Mouse (Mus musculus) bone marrow macrophage, adult 2 months (primary cell): ENCODE data around the gene Nelfe. TPM values are rescaled to one million over a fixed set of nuclear protein-coding genes. Genes with fewer than 3 reads are reported as not detected.
"Not testable (repeated sequence)": the region's sequence is repeated elsewhere in the genome, so short reads cannot be mapped to it uniquely, and the experiment has no call there.

ENCODE experiments used
- H3K27ac ChIP-seq: 2 replicates; pipeline ENCODE4 v1.5.1; 2012; ENCODE audit warnings: low read depth, low read length; ENCODE audit not compliant: insufficient read depth
- H3K4me1 ChIP-seq: 2 replicates; pipeline ENCODE4 v1.6.1; 2012; ENCODE audit warnings: low read length; ENCODE audit not compliant: control insufficient read depth, insufficient read depth
- H3K4me3 ChIP-seq: 2 replicates; pipeline ENCODE4 v1.5.1; 2012; ENCODE audit warnings: mild to moderate bottlenecking, low read length, moderate library complexity; ENCODE audit not compliant: insufficient read depth
- CTCF ChIP-seq: IDR thresholded peaks from 2 replicates; pipeline ENCODE4 v1.5.1; 2012; ENCODE audit warnings: low read depth, mild to moderate bottlenecking, low read length, moderate library complexity
- POLR2A ChIP-seq: IDR thresholded peaks from 2 replicates; pipeline ENCODE4 v1.6.1; 2012; ENCODE audit warnings: mild to moderate bottlenecking, low read depth, low read length, borderline replicate concordance
- polyA plus RNA-seq: library from polyadenylated mRNA; stranded (reverse); fragments of >200 nt; gene quantifications from 2 replicates; pipeline ENCODE4 v1.2.4, GENCODE M21; 2012; ENCODE audit not compliant: missing spikeins, insufficient read depth, insufficient read length

Gene Nelfe
- polyA plus RNA-seq, 1 experiment, result 48.9 TPM

DNA sequence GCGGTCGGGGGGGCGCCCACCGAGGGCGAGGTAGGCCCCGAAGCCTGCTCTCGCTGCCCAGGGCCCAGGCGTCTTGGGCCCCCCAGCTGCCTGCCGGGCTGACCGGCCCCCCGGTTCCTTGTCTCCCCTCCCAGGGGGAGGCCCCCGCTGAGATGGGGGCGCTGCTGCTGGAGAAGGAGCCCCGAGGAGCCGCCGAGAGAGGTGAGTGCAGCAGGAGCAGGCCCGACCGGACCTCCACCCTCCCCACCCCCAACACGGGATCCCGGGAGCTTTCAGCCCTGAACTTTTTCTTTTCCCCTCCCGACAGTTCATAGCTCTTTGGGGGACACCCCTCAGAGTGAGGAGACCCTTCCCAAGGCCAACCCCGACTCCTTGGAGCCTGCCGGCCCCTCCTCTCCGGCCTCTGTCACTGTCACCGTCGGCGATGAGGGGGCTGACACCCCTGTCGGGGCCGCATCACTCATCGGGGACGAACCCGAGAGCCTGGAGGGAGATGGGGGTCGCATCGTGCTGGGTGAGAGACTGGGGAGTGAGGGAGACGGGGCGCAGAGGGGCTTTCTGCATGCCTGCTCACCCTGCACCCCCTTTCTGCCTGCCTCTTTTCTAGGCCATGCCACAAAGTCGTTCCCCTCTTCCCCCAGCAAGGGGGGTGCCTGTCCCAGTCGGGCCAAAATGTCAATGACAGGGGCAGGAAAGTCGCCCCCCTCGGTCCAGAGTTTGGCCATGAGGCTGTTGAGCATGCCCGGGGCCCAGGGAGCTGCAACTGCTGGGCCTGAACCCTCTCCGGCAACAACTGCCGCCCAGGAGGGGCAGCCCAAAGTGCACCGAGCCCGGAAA is 49.1 kb downstream of the Nelfe start:
- Histone ChIP-seq H3K4me1 (peaks cover 11% of the 10 kb centered on the region), H3K27ac (peak overlapping the region; percentile 86), H3K4me3 (peak overlapping the region; percentile 87)
- no peak for TF ChIP-seq POLR2A
- no peak for TF ChIP-seq CTCF

DNA sequence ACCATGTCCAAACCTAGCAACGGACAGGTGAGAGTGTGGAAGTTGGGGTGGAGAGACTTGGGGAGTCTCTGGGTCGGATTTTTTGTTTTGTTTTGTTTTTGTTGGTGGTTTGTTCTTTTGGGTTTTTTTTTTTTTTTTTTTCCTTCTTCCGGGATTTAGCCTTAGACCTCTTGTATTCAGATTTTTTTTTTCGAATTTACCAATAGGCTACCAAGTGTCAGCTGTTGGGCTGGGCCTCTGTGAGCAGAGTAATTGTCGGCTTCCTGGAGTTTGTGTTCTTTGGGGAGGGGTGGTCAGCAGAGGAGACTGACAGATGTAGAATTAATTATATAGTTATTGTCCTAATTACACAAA is 49.7 kb downstream of the Nelfe start:
- H3K27ac ChIP-seq, result peak overlapping the region; percentile 86
- H3K4me1 ChIP-seq, result peaks cover 11% of the 10 kb centered on the region
- TF ChIP-seq CTCF (no peak), POLR2A (no peak)
- H3K4me3 ChIP-seq, result peak overlapping the region; percentile 87

DNA sequence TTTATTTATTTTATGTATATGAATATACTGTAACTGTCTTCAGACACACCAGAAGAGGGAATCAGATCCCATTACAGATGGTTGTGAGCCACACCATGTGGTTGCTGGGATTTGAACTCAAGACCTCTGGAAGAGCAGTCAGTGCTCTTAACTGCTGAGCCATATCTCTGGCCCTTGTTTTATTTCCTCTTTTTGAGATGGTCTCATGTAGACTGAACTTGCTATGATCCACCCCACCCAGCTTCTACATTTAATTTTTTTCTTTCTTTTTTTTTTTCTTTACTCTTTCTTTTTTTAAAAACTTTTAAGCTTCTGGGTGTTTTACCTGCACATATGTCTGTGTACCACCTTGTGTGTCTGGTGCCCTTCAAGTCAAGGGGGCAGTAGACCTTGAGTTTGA is 50.6 kb downstream of the Nelfe start:
- H3K4me3 ChIP-seq, H3K27ac ChIP-seq: not testable (repeated sequence)
- peaks cover 11% of the 10 kb centered on the region for H3K4me1 ChIP-seq

DNA sequence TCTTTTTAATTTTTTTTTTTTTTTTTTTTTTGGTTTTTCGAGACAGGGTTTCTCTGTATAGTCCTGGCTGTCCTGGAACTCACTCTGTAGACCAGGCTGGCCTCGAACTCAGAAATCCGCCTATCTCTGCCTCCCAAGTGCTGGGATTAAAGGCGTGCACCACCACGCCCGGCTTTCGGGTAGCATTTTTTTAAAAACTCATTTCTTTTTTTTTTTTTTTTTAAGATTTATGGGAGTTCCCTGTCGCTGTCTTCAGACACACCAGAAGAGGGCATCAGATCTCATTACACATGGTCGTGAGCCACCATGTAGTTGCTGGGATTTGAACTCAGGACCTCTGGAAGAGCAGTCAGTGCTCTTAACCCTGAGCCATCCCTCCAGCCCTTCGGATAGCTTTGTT is 51.8 kb downstream of the Nelfe start:
- H3K4me1 ChIP-seq, H3K27ac ChIP-seq, H3K4me3 ChIP-seq: not testable (repeated sequence)

DNA sequence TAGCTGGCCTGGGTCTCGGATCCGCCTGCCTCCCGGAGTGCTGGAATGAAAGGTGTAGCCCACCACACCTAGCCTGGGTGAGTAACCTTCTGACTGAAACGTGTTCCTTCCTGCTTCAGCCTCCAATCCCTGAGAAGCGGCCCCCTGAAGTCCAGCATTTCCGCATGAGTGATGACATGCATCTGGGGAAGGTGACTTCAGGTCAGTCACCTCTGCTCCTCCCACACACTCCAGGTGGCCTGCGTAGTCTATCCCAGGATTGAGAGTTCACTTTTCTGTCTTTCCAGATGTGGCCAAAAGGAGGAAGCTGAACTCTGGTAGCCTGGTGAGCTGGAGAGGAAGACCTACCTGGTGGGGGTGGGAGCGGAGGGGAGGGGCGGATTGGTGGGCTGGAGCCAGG is 52.7 kb downstream of the Nelfe start:
- Histone ChIP-seq H3K4me1 (peaks cover 7% of the 10 kb centered on the region), H3K4me3 (no peak overlapping the region), H3K27ac (no peak overlapping the region)
- no peak for TF ChIP-seq POLR2A
- TF ChIP-seq CTCF, result no peak

Other genes with a start within 250 kb of the Nelfe start
- gene Rnf5, start 246.7 kb upstream of the Nelfe start, polyA plus RNA-seq, result 110 and 116 TPM in 2 replicates
- gene Agpat1, start 246.1 kb upstream of the Nelfe start, polyA plus RNA-seq, result 93.0 and 101 TPM in 2 replicates
- gene Egfl8, start 234.4 kb upstream of the Nelfe start, polyA plus RNA-seq, result 4.9 and 9.0 TPM in 2 replicates
- 101 and 118 TPM in 2 replicates for gene Ppt2, start 221.9 kb upstream of the Nelfe start, polyA plus RNA-seq
- 0.76 and 1.3 TPM in 2 replicates for gene Prrt1, start 220.9 kb upstream of the Nelfe start, polyA plus RNA-seq
- 22.4 and 22.9 TPM in 2 replicates for gene Fkbpl, start 205.6 kb upstream of the Nelfe start, polyA plus RNA-seq
- 42.6 and 62.7 TPM in 2 replicates for gene Atf6b, start 203.2 kb upstream of the Nelfe start, polyA plus RNA-seq
- gene Tnxb, start 179.9 kb upstream of the Nelfe start, polyA plus RNA-seq, result not detected in 2 replicates
- 0.75 and 2.2 TPM in 2 replicates for gene C4b, start 106.5 kb upstream of the Nelfe start, polyA plus RNA-seq
- gene Cyp21a1, start 45.8 kb upstream of the Nelfe start, polyA plus RNA-seq, result not detected in 2 replicates
- 33.8 and 44.1 TPM in 2 replicates for gene Stk19, start 13.4 kb upstream of the Nelfe start, polyA plus RNA-seq
- 30.8 and 38.9 TPM in 2 replicates for gene Dxo, start 13.4 kb upstream of the Nelfe start, polyA plus RNA-seq
- 37.8 and 40.2 TPM in 2 replicates for gene Skiv2l, start 181 bp upstream of the Nelfe start, polyA plus RNA-seq
- gene Cfb, start 12.1 kb downstream of the Nelfe start, polyA plus RNA-seq, result 12.0 and 13.3 TPM in 2 replicates
- 4.0 and 4.6 TPM in 2 replicates for gene Zbtb12, start 29.1 kb downstream of the Nelfe start, polyA plus RNA-seq
- 0.27 TPM in 1 of 2 replicates, not detected in the other for gene Gm20547, start 31.7 kb downstream of the Nelfe start, polyA plus RNA-seq
- not detected in 2 replicates for gene C2, start 47.9 kb downstream of the Nelfe start, polyA plus RNA-seq
- gene Ehmt2, start 48.1 kb downstream of the Nelfe start, polyA plus RNA-seq, result 145 and 150 TPM in 2 replicates
- gene Slc44a4, start 64.1 kb downstream of the Nelfe start, polyA plus RNA-seq, result not detected in 2 replicates
- 73.6 and 73.9 TPM in 2 replicates for gene Neu1, start 80.9 kb downstream of the Nelfe start, polyA plus RNA-seq
- 1.2 and 1.5 TPM in 2 replicates for gene Hspa1b, start 108.8 kb downstream of the Nelfe start, polyA plus RNA-seq
- not detected in 2 replicates for gene Gm20481, start 119.5 kb downstream of the Nelfe start, polyA plus RNA-seq
- 1.3 TPM in 2 replicates for gene Hspa1a, start 121.8 kb downstream of the Nelfe start, polyA plus RNA-seq
- gene Hspa1l, start 122.3 kb downstream of the Nelfe start, polyA plus RNA-seq, result not detected in 2 replicates
- 37.1 and 44.0 TPM in 2 replicates for gene Lsm2, start 131.5 kb downstream of the Nelfe start, polyA plus RNA-seq
- 28.4 and 35.2 TPM in 2 replicates for gene Vars, start 150.6 kb downstream of the Nelfe start, polyA plus RNA-seq
- gene Vwa7, start 166.2 kb downstream of the Nelfe start, polyA plus RNA-seq, result 0.31 and 0.34 TPM in 2 replicates
- gene Sapcd1, start 177.6 kb downstream of the Nelfe start, polyA plus RNA-seq, result not detected in 2 replicates
- 2.4 and 3.2 TPM in 2 replicates for gene Msh5, start 196.4 kb downstream of the Nelfe start, polyA plus RNA-seq
- 357 and 381 TPM in 2 replicates for gene Clic1, start 199.6 kb downstream of the Nelfe start, polyA plus RNA-seq
- gene Ddah2, start 208.6 kb downstream of the Nelfe start, polyA plus RNA-seq, result 9.0 and 10.9 TPM in 2 replicates
- not detected in 2 replicates for gene Ly6g6c, start 215.0 kb downstream of the Nelfe start, polyA plus RNA-seq
- not detected in 2 replicates for gene Mpig6b, start 215.8 kb downstream of the Nelfe start, polyA plus RNA-seq
- gene Ly6g6e, start 226.5 kb downstream of the Nelfe start, polyA plus RNA-seq, result not detected in 2 replicates
- gene Ly6g6d, start 227.7 kb downstream of the Nelfe start, polyA plus RNA-seq, result 1.0 TPM in 1 of 2 replicates, not detected in the other
- gene Ly6g6f, start 235.2 kb downstream of the Nelfe start, polyA plus RNA-seq, result not detected in 2 replicates
- 39.8 and 40.7 TPM in 2 replicates for gene Abhd16a, start 238.9 kb downstream of the Nelfe start, polyA plus RNA-seq